Mouse (Mus musculus): ENCODE results near the gene Zhx3. TPM values are rescaled to one million over a fixed set of nuclear protein-coding genes. Genes with fewer than 3 reads are reported as not detected.

The Zhx3 gene
- polyA plus RNA-seq, 1 experiment from 2014 or later, result 16.9 TPM

- WGBS, result 100% methylated on average over 2 of the region's 2 CpGs
- ATAC-seq (ENCODE audit: low FRiP score, low TSS enrichment), result no peak
- H3K27ac ChIP-seq (replicated peaks; ENCODE audit: low read depth, low read length), result no peak overlapping the region
Observed at GRCm38 (mm10) chr2:160768997-160769396, 103.8 kb downstream of the Zhx3 start.

GRCm38 (mm10) chr2:160768097-160768695, 104.6 kb downstream of the Zhx3 start:
- WGBS, result 88% methylated on average over 4 of the region's 4 CpGs
- no peak overlapping the region for H3K4me2 ChIP-seq (ENCODE audit: low read length)
- no peaks in the 10 kb centered on the region for H3K4me1 ChIP-seq (ENCODE audit: control insufficient read depth, insufficient read depth, low read length)
- H3K9me3 ChIP-seq (ENCODE audit: control insufficient read depth, low read length), result no peaks in the 10 kb centered on the region
- H3K27ac ChIP-seq (replicated peaks; ENCODE audit: low read depth, low read length), result no peak overlapping the region
- no peak overlapping the region for H3K4me3 ChIP-seq (replicated peaks; ENCODE audit: low read depth, low read length)
- DNase-seq (no peak), ATAC-seq (ENCODE audit: low FRiP score, low TSS enrichment) (no peak)
- peaks cover 42% of the 10 kb centered on the region for H3K36me3 ChIP-seq (ENCODE audit: control insufficient read depth, insufficient read depth, low read length)
- H3K27me3 ChIP-seq (ENCODE audit: control insufficient read depth, insufficient read depth, low read length), result no peaks in the 10 kb centered on the region
- H3K9ac ChIP-seq (replicated peaks; ENCODE audit: low read length), result no peak overlapping the region

More at GRCm38 (mm10) chr2:160768997-160769396, 103.8 kb downstream of the Zhx3 start:
- Histone ChIP-seq H3K9ac (replicated peaks; ENCODE audit: low read length) (no peak overlapping the region), H3K27me3 (ENCODE audit: control insufficient read depth, insufficient read depth, low read length) (no peaks in the 10 kb centered on the region), H3K4me3 (replicated peaks; ENCODE audit: low read depth, low read length) (no peak overlapping the region), H3K4me2 (ENCODE audit: low read length) (no peak overlapping the region), H3K36me3 (ENCODE audit: control insufficient read depth, insufficient read depth, low read length) (peaks cover 34% of the 10 kb centered on the region), H3K4me1 (ENCODE audit: control insufficient read depth, insufficient read depth, low read length) (no peaks in the 10 kb centered on the region), H3K9me3 (ENCODE audit: control insufficient read depth, low read length) (no peaks in the 10 kb centered on the region)
- no peak for DNase-seq

GRCm38 (mm10) chr2:160767201-160767600, 105.6 kb downstream of the Zhx3 start:
- Histone ChIP-seq H3K4me2 (ENCODE audit: low read length) (no peak overlapping the region), H3K4me3 (replicated peaks; ENCODE audit: low read depth, low read length) (no peak overlapping the region), H3K4me1 (ENCODE audit: control insufficient read depth, insufficient read depth, low read length) (no peaks in the 10 kb centered on the region), H3K9me3 (ENCODE audit: control insufficient read depth, low read length) (no peaks in the 10 kb centered on the region), H3K36me3 (ENCODE audit: control insufficient read depth, insufficient read depth, low read length) (peaks cover 52% of the 10 kb centered on the region), H3K9ac (replicated peaks; ENCODE audit: low read length) (no peak overlapping the region), H3K27ac (replicated peaks; ENCODE audit: low read depth, low read length) (no peak overlapping the region), H3K27me3 (ENCODE audit: control insufficient read depth, insufficient read depth, low read length) (no peaks in the 10 kb centered on the region)
- ATAC-seq (ENCODE audit: low FRiP score, low TSS enrichment), result no peak
- 97% methylated on average over 2 of the region's 2 CpGs for WGBS
- no peak for DNase-seq

GRCm38 (mm10) chr2:160766371-160766771, 106.4 kb downstream of the Zhx3 start:
- ATAC-seq (ENCODE audit: low FRiP score, low TSS enrichment), result no peak
- Histone ChIP-seq H3K4me3 (replicated peaks; ENCODE audit: low read depth, low read length) (no peak overlapping the region), H3K36me3 (ENCODE audit: control insufficient read depth, insufficient read depth, low read length) (peaks cover 60% of the 10 kb centered on the region), H3K9me3 (ENCODE audit: control insufficient read depth, low read length) (no peaks in the 10 kb centered on the region), H3K27me3 (ENCODE audit: control insufficient read depth, insufficient read depth, low read length) (no peaks in the 10 kb centered on the region), H3K9ac (replicated peaks; ENCODE audit: low read length) (no peak overlapping the region), H3K4me1 (ENCODE audit: control insufficient read depth, insufficient read depth, low read length) (no peaks in the 10 kb centered on the region), H3K27ac (replicated peaks; ENCODE audit: low read depth, low read length) (no peak overlapping the region), H3K4me2 (ENCODE audit: low read length) (no peak overlapping the region)
- WGBS, result 73% methylated on average over 5 of the region's 5 CpGs
- no peak for DNase-seq

- Histone ChIP-seq H3K4me1 (ENCODE audit: control insufficient read depth, insufficient read depth, low read length) (no peaks in the 10 kb centered on the region), H3K9me3 (ENCODE audit: control insufficient read depth, low read length) (no peaks in the 10 kb centered on the region), H3K4me3 (replicated peaks; ENCODE audit: low read depth, low read length) (no peak overlapping the region), H3K36me3 (ENCODE audit: control insufficient read depth, insufficient read depth, low read length) (peaks cover 66% of the 10 kb centered on the region), H3K4me2 (ENCODE audit: low read length) (no peak overlapping the region), H3K27me3 (ENCODE audit: control insufficient read depth, insufficient read depth, low read length) (no peaks in the 10 kb centered on the region), H3K9ac (replicated peaks; ENCODE audit: low read length) (no peak overlapping the region), H3K27ac (replicated peaks; ENCODE audit: low read depth, low read length) (no peak overlapping the region)
- 81% methylated on average over 3 of the region's 3 CpGs for WGBS
- no peak for DNase-seq
- no peak for ATAC-seq (ENCODE audit: low FRiP score, low TSS enrichment)
Observed at GRCm38 (mm10) chr2:160765096-160765495, 107.7 kb downstream of the Zhx3 start.

GRCm38 (mm10) chr2:160764386-160764785, 108.4 kb downstream of the Zhx3 start:
- DNase-seq, result no peak
- H3K27ac ChIP-seq (replicated peaks; ENCODE audit: low read depth, low read length), result no peak overlapping the region
- H3K36me3 ChIP-seq (ENCODE audit: control insufficient read depth, insufficient read depth, low read length), result peaks cover 73% of the 10 kb centered on the region
- H3K9ac ChIP-seq (replicated peaks; ENCODE audit: low read length), result no peak overlapping the region
- H3K4me1 ChIP-seq (ENCODE audit: control insufficient read depth, insufficient read depth, low read length), result no peaks in the 10 kb centered on the region
- no peak overlapping the region for H3K4me3 ChIP-seq (replicated peaks; ENCODE audit: low read depth, low read length)
- 86% methylated on average over 2 of the region's 2 CpGs for WGBS
- no peaks in the 10 kb centered on the region for H3K9me3 ChIP-seq (ENCODE audit: control insufficient read depth, low read length)
- ATAC-seq (ENCODE audit: low FRiP score, low TSS enrichment), result no peak
- no peak overlapping the region for H3K4me2 ChIP-seq (ENCODE audit: low read length)
- H3K27me3 ChIP-seq (ENCODE audit: control insufficient read depth, insufficient read depth, low read length), result no peaks in the 10 kb centered on the region

- DNase-seq, result no peak
- Histone ChIP-seq H3K9ac (replicated peaks; ENCODE audit: low read length) (no peak overlapping the region), H3K27ac (replicated peaks; ENCODE audit: low read depth, low read length) (no peak overlapping the region), H3K36me3 (ENCODE audit: control insufficient read depth, insufficient read depth, low read length) (peaks cover 75% of the 10 kb centered on the region), H3K4me3 (replicated peaks; ENCODE audit: low read depth, low read length) (no peak overlapping the region), H3K4me2 (ENCODE audit: low read length) (no peak overlapping the region), H3K9me3 (ENCODE audit: control insufficient read depth, low read length) (no peaks in the 10 kb centered on the region), H3K27me3 (ENCODE audit: control insufficient read depth, insufficient read depth, low read length) (no peaks in the 10 kb centered on the region), H3K4me1 (ENCODE audit: control insufficient read depth, insufficient read depth, low read length) (no peaks in the 10 kb centered on the region)
- 97% methylated on average over 3 of the region's 3 CpGs for WGBS
- ATAC-seq (ENCODE audit: low FRiP score, low TSS enrichment), result no peak
Observed at GRCm38 (mm10) chr2:160763816-160764215, 109.0 kb downstream of the Zhx3 start.

GRCm38 (mm10) chr2:160760433-160761184, 112.2 kb downstream of the Zhx3 start:
- no peaks in the 10 kb centered on the region for H3K9me3 ChIP-seq (ENCODE audit: control insufficient read depth, low read length)
- H3K4me2 ChIP-seq (ENCODE audit: low read length), result no peak overlapping the region
- no peaks in the 10 kb centered on the region for H3K27me3 ChIP-seq (ENCODE audit: control insufficient read depth, insufficient read depth, low read length)
- H3K27ac ChIP-seq (replicated peaks; ENCODE audit: low read depth, low read length), result no peak overlapping the region
- H3K4me1 ChIP-seq (ENCODE audit: control insufficient read depth, insufficient read depth, low read length), result no peaks in the 10 kb centered on the region
- WGBS, result 92% methylated on average over 9 of the region's 9 CpGs
- H3K36me3 ChIP-seq (ENCODE audit: control insufficient read depth, insufficient read depth, low read length), result peaks cover 96% of the 10 kb centered on the region
- H3K9ac ChIP-seq (replicated peaks; ENCODE audit: low read length), result no peak overlapping the region
- H3K4me3 ChIP-seq (replicated peaks; ENCODE audit: low read depth, low read length), result no peak overlapping the region
- DNase-seq (peak; percentile 49), ATAC-seq (ENCODE audit: low FRiP score, low TSS enrichment) (no peak)
